Mouse (Mus musculus) layer of hippocampus, adult 11-12 months (tissue): ENCODE data around the gene Socs2.

Source experiments
- DNase-seq: peaks from one replicate; pipeline ENCODE4 v3.0.0; 2022; ENCODE audit warnings: low spot score

Socs2 gene

GRCm38 (mm10) chr10:95420284-95420683 is 3.3 kb upstream of the Socs2 start:
- no peak for DNase-seq

GRCm38 (mm10) chr10:95419726-95420125 is 2.7 kb upstream of the Socs2 start:
- DNase-seq = no peak

GRCm38 (mm10) chr10:95418631-95419030 is 1.7 kb upstream of the Socs2 start:
- DNase-seq = no peak

GRCm38 (mm10) chr10:95417496-95418236 is 686 bp upstream of the Socs2 start:
- peak; percentile 47 for DNase-seq

GRCm38 (mm10) chr10:95416361-95416684 is 657 bp downstream of the Socs2 start:
- DNase-seq = no peak

- DNase-seq = no peak
Measured at GRCm38 (mm10) chr10:95415533-95416360, 1.2 kb downstream of the Socs2 start.

GRCm38 (mm10) chr10:95415159-95415532 is 1.8 kb downstream of the Socs2 start:
- DNase-seq = no peak

- DNase-seq = no peak
Measured at GRCm38 (mm10) chr10:95414316-95415158, 2.4 kb downstream of the Socs2 start.

- DNase-seq = no peak
Measured at GRCm38 (mm10) chr10:95411139-95411538, 5.8 kb downstream of the Socs2 start.

GRCm38 (mm10) chr10:95410709-95411108 is 6.3 kb downstream of the Socs2 start:
- no peak for DNase-seq

- DNase-seq = no peak
Measured at GRCm38 (mm10) chr10:95410209-95410608, 6.8 kb downstream of the Socs2 start.

- DNase-seq = no peak
Measured at GRCm38 (mm10) chr10:95409149-95409548, 7.8 kb downstream of the Socs2 start.

- DNase-seq = no peak
Measured at GRCm38 (mm10) chr10:95408487-95408886, 8.5 kb downstream of the Socs2 start.

GRCm38 (mm10) chr10:95407541-95408160 is 9.3 kb downstream of the Socs2 start:
- no peak for DNase-seq

- DNase-seq = no peak
Measured at GRCm38 (mm10) chr10:95404774-95405173, 12.2 kb downstream of the Socs2 start.

GRCm38 (mm10) chr10:95399689-95400354 is 17.2 kb downstream of the Socs2 start:
- DNase-seq = no peak

GRCm38 (mm10) chr10:95398489-95398888 is 18.5 kb downstream of the Socs2 start:
- no peak for DNase-seq

GRCm38 (mm10) chr10:95397191-95397835 is 19.7 kb downstream of the Socs2 start:
- no peak for DNase-seq

- no peak for DNase-seq
Measured at GRCm38 (mm10) chr10:95396356-95396755, 20.6 kb downstream of the Socs2 start.

GRCm38 (mm10) chr10:95394819-95395812 is 21.9 kb downstream of the Socs2 start:
- no peak for DNase-seq
